Mouse (Mus musculus) midbrain, embryonic 11.5 days (tissue): ENCODE results near the gene Rpl37a. TPM values are rescaled to one million over a fixed set of nuclear protein-coding genes. Genes with fewer than 3 reads are reported as not detected.

Experiments used
- ATAC-seq: fragments of 200-750 bp; cut with Nextera tagmentation; 2 replicates; pipeline ENCODE4 v1.8.0; 2017; ENCODE audit warnings: moderate TSS enrichment, moderate library complexity; ENCODE audit not compliant: low FRiP score
- DNase-seq: peaks from one replicate; pipeline ENCODE4 v3.0.0; 2015; ENCODE audit warnings: low spot score; ENCODE audit errors: missing footprints
- H3K27ac ChIP-seq: fragments of 300-500 bp; sonication (generic); 2 replicates; pipeline ENCODE4 v1.5.1; 2014; ENCODE audit warnings: low read depth, low read length
- H3K27me3 ChIP-seq: fragments of 300-500 bp; sonication (generic); 2 replicates; pipeline ENCODE4 v1.6.1; 2014; ENCODE audit warnings: mild to moderate bottlenecking, low read length, moderate library complexity, mixed read lengths; ENCODE audit not compliant: control insufficient read depth, insufficient read depth
- H3K36me3 ChIP-seq: fragments of 300-500 bp; sonication (generic); 2 replicates; pipeline ENCODE4 v1.6.1; 2014; ENCODE audit warnings: mild to moderate bottlenecking, low read length, moderate library complexity, mixed read lengths; ENCODE audit not compliant: control insufficient read depth, insufficient read depth
- H3K4me1 ChIP-seq: fragments of 300-500 bp; sonication (generic); 2 replicates; pipeline ENCODE4 v1.6.1; 2014; ENCODE audit warnings: low read length; ENCODE audit not compliant: control insufficient read depth, insufficient read depth
- H3K4me2 ChIP-seq: fragments of 300-500 bp; sonication (generic); 2 replicates; pipeline ENCODE4 v1.6.1; 2014; ENCODE audit warnings: mild to moderate bottlenecking, moderate library complexity
- H3K4me3 ChIP-seq: fragments of 300-500 bp; sonication (generic); 2 replicates; pipeline ENCODE4 v1.5.1; 2014; ENCODE audit warnings: low read depth, low read length
- H3K9ac ChIP-seq: fragments of 300-500 bp; sonication (generic); 2 replicates; pipeline ENCODE4 v1.6.1; 2014; ENCODE audit warnings: low read length
- H3K9me3 ChIP-seq: fragments of 300-500 bp; sonication (generic); 2 replicates; pipeline ENCODE4 v1.6.1; 2016; ENCODE audit warnings: low read length; ENCODE audit not compliant: control insufficient read depth
- WGBS: fragments of 180-500 bp; shearing (Covaris S2); extraction: QIAGEN DNeasy Blood & Tissue Kit; methylation state at CpG from one replicate; pipeline ENCODE4 v1.1.7; 2014; 5-methylcytosine and 5-hydroxymethylcytosine counted together
- polyA plus RNA-seq: library from polyadenylated mRNA; unstranded; fragments of >200 nt; fragmentation: Nextera tagmentation; extraction: Ambion mirVana; gene quantifications from 2 replicates; pipeline ENCODE4 v1.2.1, GENCODE M21; 2014

Gene Rpl37a
- polyA plus RNA-seq, 1 experiment from 2014 or later = 1,598 TPM

GRCm38 (mm10) chr1:72751371-72751781, 40.3 kb downstream of the Rpl37a start:
- no peaks in the 10 kb centered on the region for H3K4me1 ChIP-seq
- no peaks in the 10 kb centered on the region for H3K9me3 ChIP-seq
- no peak overlapping the region for H3K9ac ChIP-seq
- no peak for ATAC-seq
- H3K27me3 ChIP-seq = no peaks in the 10 kb centered on the region
- WGBS = 93% methylated on average over 7 of the region's 7 CpGs
- no peak overlapping the region for H3K27ac ChIP-seq
- no peaks in the 10 kb centered on the region for H3K36me3 ChIP-seq
- H3K4me2 ChIP-seq = no peak overlapping the region
- H3K4me3 ChIP-seq = no peak overlapping the region
- DNase-seq = no peak

- 86% methylated on average over 6 of the region's 6 CpGs for WGBS
- Histone ChIP-seq H3K4me2 (no peak overlapping the region), H3K36me3 (no peaks in the 10 kb centered on the region), H3K9me3 (no peaks in the 10 kb centered on the region), H3K9ac (no peak overlapping the region), H3K4me3 (no peak overlapping the region), H3K4me1 (no peaks in the 10 kb centered on the region), H3K27ac (no peak overlapping the region), H3K27me3 (no peaks in the 10 kb centered on the region)
- no peak for ATAC-seq
- no peak for DNase-seq
Measured at GRCm38 (mm10) chr1:72753211-72753610, 42.1 kb downstream of the Rpl37a start.

- H3K4me3 ChIP-seq = no peak overlapping the region
- no peaks in the 10 kb centered on the region for H3K4me1 ChIP-seq
- ATAC-seq = no peak
- H3K36me3 ChIP-seq = no peaks in the 10 kb centered on the region
- no peak overlapping the region for H3K27ac ChIP-seq
- H3K9me3 ChIP-seq = no peaks in the 10 kb centered on the region
- WGBS = 70% methylated on average over 8 of the region's 8 CpGs
- no peak overlapping the region for H3K4me2 ChIP-seq
- H3K9ac ChIP-seq = no peak overlapping the region
- H3K27me3 ChIP-seq = no peaks in the 10 kb centered on the region
- no peak for DNase-seq
Measured at GRCm38 (mm10) chr1:72755227-72755626, 44.1 kb downstream of the Rpl37a start.

GRCm38 (mm10) chr1:72755801-72756200, 44.7 kb downstream of the Rpl37a start:
- no peak for ATAC-seq
- 67% methylated on average over 2 of the region's 2 CpGs for WGBS
- no peaks in the 10 kb centered on the region for H3K4me1 ChIP-seq

GRCm38 (mm10) chr1:72759758-72760157, 48.7 kb downstream of the Rpl37a start:
- no peaks in the 10 kb centered on the region for H3K27me3 ChIP-seq
- H3K4me2 ChIP-seq = no peak overlapping the region
- H3K4me1 ChIP-seq = peaks cover 4% of the 10 kb centered on the region
- no peaks in the 10 kb centered on the region for H3K36me3 ChIP-seq
- WGBS = 89% methylated on average over 6 of the region's 6 CpGs
- H3K9ac ChIP-seq = no peak overlapping the region
- H3K27ac ChIP-seq = no peak overlapping the region
- no peak for DNase-seq
- no peaks in the 10 kb centered on the region for H3K9me3 ChIP-seq
- ATAC-seq = no peak
- H3K4me3 ChIP-seq = no peak overlapping the region

More at GRCm38 (mm10) chr1:72755801-72756200, 44.7 kb downstream of the Rpl37a start:
- Histone ChIP-seq H3K9ac (no peak overlapping the region), H3K9me3 (no peaks in the 10 kb centered on the region), H3K27ac (no peak overlapping the region), H3K4me2 (no peak overlapping the region), H3K27me3 (no peaks in the 10 kb centered on the region), H3K4me3 (no peak overlapping the region), H3K36me3 (no peaks in the 10 kb centered on the region)
- DNase-seq = no peak

Other genes with a start within 250 kb of the Rpl37a start
- 0.79 and 0.92 TPM in 2 replicates for gene March4, start 174.4 kb upstream of the Rpl37a start, polyA plus RNA-seq
- 30.9 and 33.4 TPM in 2 replicates for gene Smarcal1, start 128.0 kb upstream of the Rpl37a start, polyA plus RNA-seq
- not detected in 2 replicates for gene Ankar, start 10.7 kb upstream of the Rpl37a start, polyA plus RNA-seq
- 468 and 548 TPM in 2 replicates for gene Igfbp2, start 113.2 kb downstream of the Rpl37a start, polyA plus RNA-seq
- gene Igfbp5, start 163.6 kb downstream of the Rpl37a start, polyA plus RNA-seq = 23.2 and 24.6 TPM in 2 replicates